Mouse (Mus musculus): Measurements from ENCODE around the gene Eef1a2.

- TF ChIP-seq CTCF (IDR thresholded peaks at IDR 0.05) (no peak), POLR2A (IDR thresholded peaks at IDR 0.05; ENCODE audit: insufficient read depth, low read depth, low read length) (no peak), EP300 (IDR thresholded peaks at IDR 0.05; ENCODE audit: insufficient read depth, low read depth, low read length) (no peak)
Measured at GRCm38 (mm10) chr2:181134591-181135445, 22.0 kb downstream of the Eef1a2 start, which contains the start of gene Kcnq2.

Measured in heart, adult 2 months (tissue).